Mouse (Mus musculus) c-Kit-positive CD71-negative TER-119-negative erythroid progenitor cells, embryonic 14.5 days (primary cell): Measurements from ENCODE around the gene Mbd3l2.
"Not testable (repeated sequence)": the region's sequence is repeated elsewhere in the genome, so short reads cannot be mapped to it uniquely, and the experiment has no call there.

Source experiments
- DNase-seq: peaks from one replicate; pipeline ENCODE4 v3.0.0-alpha.2; 2013; ENCODE audit warnings: low read depth

The Mbd3l2 gene

GRCm38 (mm10) chr9:18430354-18430753, at the start of gene Mbd3l2:
Gene Mbd3l2 (plus strand): TSS chr9:18430654.
- DNase-seq = no peak

- no peak for DNase-seq
These were observed 44.7 kb upstream of the Mbd3l2 start for GRCm38 (mm10) chr9:18385782-18386181.

- no peak for DNase-seq
These were observed 30.8 kb upstream of the Mbd3l2 start for GRCm38 (mm10) chr9:18399629-18400028.

GRCm38 (mm10) chr9:18402895-18403294, 27.6 kb upstream of the Mbd3l2 start, which contains the start of gene Naalad2:
Gene Naalad2 (minus strand): TSS chr9:18402995.
- not testable (repeated sequence) for DNase-seq

- no peak for DNase-seq
These were observed 26.3 kb upstream of the Mbd3l2 start, which contains the start of gene Ubtfl1 for GRCm38 (mm10) chr9:18404118-18404517. Gene Ubtfl1 (plus strand): TSS chr9:18404418.

- not testable (repeated sequence) for DNase-seq
These were observed 18.1 kb upstream of the Mbd3l2 start for GRCm38 (mm10) chr9:18412371-18412770.

- no peak for DNase-seq
These were observed 1.2 kb downstream of the Mbd3l2 start for GRCm38 (mm10) chr9:18431687-18432086.

- DNase-seq = no peak
These were observed 26.1 kb downstream of the Mbd3l2 start for GRCm38 (mm10) chr9:18456520-18456919.

GRCm38 (mm10) chr9:18467350-18467749, 36.9 kb downstream of the Mbd3l2 start:
- no peak for DNase-seq

GRCm38 (mm10) chr9:18468005-18468404, 37.6 kb downstream of the Mbd3l2 start:
- no peak for DNase-seq

- DNase-seq = peak; percentile 62
These were observed 43.1 kb downstream of the Mbd3l2 start for GRCm38 (mm10) chr9:18473324-18474128.

- no peak for DNase-seq
These were observed 47.7 kb downstream of the Mbd3l2 start, which contains the start of the genes Zfp558 and Mbd3l1 for GRCm38 (mm10) chr9:18478168-18478567. Gene Zfp558 (minus strand): TSS chr9:18478268. Gene Mbd3l1 (plus strand): TSS chr9:18478359.
